Mouse (Mus musculus): Measurements from ENCODE around the gene Rad51b.
A peak's percentile ranks its signal among the peaks of the same experiment; 100 is the strongest.

Gene Rad51b

DNA sequence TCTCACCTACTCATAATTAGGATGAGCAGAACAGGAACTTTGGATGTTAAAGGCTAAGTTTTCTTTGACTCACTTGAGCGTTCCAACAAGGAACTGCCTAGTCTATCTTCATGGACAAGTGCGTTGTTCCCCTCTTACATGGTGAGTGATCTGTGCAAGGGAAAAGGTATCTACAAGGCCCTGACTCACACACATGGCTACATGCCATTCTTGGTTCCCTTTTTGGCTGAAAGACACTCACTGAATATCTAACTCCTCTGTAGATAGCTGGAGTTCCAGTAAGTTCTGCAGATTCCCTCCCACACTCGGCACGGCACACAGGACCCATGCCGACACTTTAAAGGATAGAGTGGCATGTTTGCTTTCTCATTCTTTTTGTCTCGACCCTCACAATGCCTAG lies 447.0 kb downstream of the Rad51b start:
- no peak for DNase-seq

DNA sequence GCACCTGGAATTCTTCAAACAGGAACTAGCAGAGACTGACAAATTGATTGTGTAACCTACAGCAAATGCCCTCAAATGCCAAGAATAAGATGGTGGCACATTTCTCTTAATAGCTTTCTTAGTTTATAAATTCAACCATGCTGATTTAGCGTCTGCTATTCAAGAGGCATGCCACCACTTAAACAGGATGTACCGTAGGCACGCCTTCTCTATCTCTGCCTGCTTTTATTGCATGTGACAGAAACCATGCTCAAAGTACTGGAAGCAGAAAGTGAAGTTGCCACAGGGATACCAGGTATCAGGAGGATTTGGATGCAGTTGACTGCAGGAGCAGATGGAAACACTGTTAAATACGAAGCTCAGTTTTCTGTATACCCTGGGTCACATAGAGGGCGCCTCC lies 448.1 kb downstream of the Rad51b start:
- DNase-seq: no peak

DNA sequence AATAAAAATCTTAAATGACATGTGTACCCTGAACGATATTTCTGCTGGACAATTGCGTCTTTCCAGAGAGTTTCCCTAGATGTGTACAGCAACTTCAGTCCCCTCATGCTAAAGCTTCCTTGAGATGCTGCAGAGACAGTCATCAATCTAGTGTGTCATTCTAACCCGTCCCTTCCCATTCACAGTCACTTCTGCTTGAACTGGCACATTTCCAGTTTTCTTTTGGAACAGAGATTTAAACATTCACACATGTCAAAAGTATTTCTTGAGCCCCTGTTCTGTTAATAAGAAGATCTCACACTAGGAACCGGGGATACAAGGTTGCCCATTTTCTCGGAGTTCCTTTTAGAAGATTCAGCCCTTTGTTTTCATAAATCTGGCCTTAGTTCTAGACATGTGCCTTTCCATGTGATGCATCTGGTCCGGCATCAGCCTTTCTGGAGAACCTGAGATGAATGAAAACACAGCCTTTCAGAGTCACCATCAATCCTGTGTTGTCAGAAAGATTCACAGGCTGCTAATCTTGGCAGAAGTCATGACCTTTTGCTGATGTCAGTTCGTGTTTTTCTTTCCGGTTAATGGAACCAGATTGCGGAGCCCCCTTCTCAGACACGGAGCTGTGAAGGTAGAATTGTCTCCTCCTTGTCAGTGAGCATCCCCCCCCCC lies 448.9 kb downstream of the Rad51b start:
- DNase-seq: no peak

DNA sequence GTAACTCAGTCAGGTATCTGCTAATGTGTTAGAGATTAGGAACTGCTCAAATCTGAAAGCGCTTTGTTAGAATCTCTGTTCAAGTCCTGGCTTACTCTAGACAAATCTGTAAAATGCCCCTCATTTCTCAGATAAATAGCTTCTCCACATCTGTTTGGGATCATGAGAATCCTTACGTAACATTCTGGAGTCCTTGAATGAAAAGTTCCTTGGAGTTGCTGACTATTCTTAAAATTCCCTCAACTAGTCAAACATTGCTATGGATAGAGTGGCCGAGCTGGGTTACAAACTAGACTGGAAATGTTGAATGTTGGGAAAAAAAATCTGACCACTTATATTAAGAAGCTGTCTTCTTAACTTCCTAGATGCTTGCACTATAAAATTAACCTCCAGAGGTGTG lies 450.5 kb downstream of the Rad51b start:
- DNase-seq: no peak

DNA sequence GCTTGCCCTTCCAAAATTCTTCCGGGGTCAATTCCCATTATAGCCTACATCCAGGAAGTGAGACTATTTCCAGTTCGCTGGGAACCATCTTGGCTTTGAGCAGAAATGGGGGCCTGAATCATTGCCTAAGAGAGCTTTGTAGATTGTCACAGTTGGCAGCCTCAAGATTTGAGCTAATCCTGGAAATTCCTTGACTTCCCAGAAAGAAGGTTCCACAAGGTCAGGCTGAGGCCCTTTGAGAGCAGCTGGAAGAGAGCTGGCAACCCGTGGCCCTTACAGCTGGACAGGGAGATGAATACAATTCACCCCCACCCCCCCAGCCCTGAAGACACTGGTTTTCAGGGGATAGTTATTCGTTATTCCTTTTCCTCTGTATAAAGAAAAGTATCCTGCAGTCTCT lies 451.8 kb downstream of the Rad51b start:
- DNase-seq: peak in 1 of 2 experiments; percentile 24

DNA sequence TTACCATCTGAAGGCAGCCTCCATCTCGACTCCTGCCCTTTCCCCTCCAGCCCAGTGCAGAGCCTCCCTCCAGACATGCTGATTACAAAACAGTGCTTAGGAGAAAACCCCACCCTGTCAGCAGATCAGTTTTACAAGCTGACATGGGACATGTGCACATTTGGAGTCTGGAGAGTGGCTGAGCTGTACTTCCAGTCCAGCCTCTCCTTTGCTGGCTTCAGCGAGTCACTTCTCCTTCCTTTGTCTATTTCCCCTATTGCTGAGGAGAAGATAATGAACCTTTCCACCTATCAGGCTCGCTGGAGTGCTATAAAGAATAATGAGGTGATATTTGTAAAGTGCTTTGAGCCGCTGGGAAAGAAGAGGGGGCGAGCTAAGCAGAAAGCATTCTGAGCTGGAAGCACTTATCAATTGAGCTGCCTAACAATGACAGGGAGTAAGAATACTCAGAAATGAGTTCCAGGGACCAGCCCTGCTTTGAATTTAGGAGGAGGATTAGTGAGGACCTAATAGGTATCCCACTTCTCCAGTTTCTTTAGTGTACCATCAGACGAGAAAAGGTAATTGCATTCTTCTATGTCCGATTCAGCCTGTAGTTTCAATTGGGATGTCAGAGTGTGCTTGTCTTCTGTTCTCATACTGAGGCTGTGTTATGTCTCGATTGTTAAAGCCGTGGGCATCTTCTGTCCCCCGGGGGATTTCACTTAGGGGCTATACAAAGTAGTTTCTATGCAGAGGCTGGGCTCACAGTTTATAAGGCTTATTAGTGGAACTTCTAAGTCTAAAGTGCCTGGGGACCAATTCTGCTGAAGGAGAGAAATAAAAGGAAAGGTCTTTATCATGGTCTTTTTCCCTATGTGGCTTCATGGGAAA lies 453.4 kb downstream of the Rad51b start:
- DNase-seq: peak in 1 of 2 experiments; percentile 41

DNA sequence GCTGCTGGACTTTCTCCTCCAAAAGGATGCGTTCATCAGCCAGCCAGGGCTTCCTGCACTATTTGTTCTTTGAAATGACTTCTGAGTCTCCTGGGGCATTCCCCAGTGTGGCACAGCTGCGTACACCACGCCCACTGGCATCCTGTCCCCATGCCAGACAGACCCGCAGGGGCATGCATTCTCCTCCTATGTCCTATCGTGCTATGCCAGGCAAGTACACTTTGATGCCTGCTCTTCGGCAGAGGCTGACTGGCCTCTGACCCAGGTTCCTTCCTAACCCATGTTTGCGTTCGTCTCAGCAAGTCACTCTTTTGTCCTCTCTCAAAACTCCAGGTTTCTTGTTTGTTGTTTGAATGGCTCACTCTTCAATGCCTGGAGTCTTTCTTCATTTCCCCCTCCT lies 454.7 kb downstream of the Rad51b start:
- peak; percentile 51 to 59 for DNase-seq

DNA sequence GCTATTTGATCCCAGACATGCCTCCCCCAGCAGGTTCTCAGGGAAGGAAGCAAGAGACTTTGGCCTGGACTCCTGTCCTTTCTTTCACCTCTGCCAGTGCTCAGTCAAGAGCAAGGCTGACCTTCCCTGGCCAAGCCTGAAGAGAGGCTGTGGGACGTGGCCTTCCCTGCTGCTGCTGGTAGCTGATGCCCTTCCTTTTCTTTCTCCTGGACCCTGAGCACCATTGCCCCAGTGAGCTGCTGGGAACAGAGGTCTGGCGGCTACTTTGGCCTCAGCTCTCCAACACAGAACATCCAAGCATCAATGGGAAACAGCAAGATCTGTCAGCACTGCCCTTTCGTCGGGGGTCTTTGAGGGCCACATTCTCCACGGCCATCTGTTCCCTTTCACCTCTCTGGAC lies 455.1 kb downstream of the Rad51b start:
- peak; percentile 33 to 41 for DNase-seq

DNA sequence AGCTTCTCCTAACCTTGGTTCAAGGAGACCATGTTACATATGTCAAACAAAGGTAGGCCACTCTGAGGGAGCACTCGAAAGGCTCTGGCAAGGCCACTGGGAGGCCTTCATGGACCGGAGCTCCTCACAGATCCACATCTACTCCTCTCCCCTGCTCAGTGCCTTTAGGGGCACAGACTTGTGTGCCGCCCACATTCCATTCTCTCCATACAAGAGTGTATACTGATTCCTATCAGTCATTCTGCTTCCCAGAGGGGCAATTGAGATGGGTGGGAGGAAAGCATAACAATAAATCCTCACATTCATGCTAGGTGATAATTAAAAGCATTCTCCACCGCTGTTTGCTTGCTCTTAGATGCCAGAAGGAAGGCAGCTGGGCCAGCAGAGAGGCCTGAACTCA lies 458.5 kb downstream of the Rad51b start:
- DNase-seq: no peak

DNA sequence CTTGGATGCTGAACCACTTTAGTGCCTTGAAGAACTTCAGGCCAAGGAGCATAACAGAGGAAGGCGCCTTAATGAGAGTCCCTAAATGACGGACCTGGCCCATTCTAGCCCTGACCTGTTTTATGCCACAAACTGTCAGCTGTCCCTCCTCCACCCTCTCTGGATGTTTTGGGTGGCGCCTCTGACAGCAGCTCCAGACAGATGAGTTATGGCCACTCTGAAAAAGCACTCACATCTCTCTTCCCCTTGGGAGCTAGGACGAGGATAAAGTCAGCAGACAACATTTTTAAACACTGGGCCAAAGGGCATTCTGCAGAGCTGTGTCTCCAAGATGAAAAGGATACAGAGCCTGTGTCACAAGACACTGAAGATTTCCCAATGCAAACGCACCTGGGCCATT lies 459.3 kb downstream of the Rad51b start:
- DNase-seq: peak in 1 of 2 experiments; percentile 44

DNA sequence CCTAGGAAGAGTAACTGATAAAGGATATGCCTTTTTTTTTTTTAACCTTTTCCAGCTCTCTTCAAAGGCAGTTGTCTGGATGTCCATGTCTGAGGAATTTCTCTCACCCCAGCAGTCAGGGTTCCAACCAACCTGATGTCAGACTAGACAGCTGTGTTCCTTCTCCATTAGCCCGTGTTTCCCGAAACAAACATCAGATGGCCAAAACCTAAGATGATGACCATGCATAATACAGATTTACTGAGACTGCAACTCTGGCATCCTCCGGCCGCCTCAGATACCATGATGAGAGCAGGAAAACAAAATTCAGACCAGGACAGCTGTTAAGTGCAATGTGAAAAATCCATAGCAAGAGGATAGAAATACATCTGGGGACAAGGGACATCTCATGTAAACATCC lies 460.7 kb downstream of the Rad51b start:
- no peak for DNase-seq

DNA sequence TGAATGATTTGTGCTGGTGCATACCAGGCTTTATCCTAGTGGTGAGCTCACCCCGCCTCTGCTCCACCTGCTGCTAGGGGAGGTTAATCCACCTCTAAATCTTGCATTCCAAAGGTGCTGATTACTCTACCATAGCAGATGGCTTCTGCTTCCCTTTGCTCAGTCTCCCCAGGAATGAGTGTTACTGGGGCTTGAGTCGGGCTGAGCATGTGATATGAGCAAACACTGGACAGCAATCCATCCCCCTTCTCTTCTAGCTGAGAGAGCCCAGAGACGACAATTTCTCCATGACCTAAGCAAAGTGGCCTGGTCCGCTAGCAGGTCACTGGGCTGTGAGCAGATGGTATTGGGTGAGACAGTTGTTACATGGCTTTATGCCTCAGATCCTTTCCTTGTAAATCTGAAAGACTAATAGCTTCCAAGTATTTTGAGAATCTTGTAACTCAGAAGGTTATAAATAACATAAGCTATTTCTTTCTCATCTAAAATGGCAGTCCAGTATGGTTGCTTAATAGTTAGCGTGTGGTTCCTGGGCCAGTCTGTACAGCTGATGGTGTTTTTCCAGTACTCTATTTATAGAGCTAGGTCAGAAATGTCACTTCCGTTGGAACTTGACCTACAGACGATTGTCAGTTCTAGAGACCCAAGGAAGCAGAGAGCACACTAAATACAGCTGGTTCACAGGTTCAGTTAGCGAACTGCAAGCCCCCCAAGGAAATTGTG lies 462.3 kb downstream of the Rad51b start:
- peak in 1 of 2 experiments; percentile 65 for DNase-seq

DNA sequence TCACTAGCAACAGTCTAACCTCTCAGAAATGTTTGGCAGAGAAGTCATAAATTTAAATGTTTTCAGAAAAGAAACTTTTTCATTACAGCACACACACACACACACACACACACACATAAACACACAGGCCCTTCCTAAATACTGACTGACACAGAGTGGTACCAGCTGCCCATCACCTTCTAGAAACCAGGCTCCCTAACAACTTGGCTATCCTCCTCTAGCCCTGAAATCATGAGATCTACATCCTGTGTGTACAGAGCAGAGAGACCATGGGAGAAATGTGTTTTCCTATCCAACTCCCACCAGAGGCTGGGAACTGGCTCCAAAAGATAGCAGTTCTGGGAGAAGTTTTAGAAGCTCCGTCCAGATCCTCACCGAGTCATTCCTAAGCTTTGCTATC lies 464.1 kb downstream of the Rad51b start:
- no peak for DNase-seq

DNA sequence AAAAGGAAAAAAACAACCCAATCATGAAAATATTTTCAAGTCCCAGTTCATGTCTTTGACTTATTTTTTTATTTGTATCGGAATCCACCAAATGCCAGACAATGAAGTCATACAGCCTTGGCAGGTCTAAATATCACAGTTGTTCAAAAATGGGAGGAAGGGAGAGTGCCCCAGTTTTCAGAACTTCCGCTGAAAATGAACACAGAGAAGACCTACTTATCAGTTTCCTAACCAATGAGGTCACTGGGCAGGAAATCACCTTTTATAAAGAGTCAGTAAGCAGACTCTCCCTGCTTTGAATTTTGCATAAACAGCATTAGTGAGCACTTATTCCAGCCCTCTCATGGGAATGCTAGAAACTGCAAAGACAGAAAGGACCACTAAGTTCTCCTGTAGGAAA lies 465.0 kb downstream of the Rad51b start:
- no peak for DNase-seq

DNA sequence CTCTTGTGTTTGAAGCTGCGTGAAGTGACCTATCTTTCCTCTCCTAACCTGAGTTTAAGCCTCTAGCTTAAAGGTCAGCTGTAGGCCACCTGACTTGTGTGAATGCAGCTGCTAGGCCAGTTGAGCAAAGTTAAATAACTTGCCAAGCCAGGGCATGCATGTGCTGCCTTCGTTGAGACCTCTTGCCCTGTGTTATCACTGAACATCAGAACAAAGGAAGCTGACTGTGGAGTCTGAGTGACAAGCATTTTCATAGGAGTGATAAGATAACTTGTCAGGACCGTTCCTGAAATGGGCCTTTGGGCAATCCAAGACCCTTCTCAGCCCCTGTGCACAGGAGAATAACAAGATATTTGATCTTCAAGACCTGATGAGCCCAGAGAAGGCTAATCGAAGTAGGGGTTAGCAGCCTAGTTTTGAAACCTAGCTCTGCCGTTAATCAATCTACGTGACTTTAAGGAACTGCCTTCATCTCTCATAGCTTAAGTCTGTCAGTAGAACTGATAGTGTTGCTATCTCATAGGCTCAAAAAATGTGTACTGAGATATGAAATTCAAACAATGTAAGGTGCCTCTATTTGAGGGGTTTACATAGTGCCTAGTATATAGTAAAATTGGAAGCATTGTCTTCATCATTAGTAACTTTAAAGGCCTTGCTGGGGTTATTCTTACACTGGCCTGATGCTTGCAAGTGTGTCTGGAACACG lies 465.6 kb downstream of the Rad51b start:
- DNase-seq: no peak

DNA sequence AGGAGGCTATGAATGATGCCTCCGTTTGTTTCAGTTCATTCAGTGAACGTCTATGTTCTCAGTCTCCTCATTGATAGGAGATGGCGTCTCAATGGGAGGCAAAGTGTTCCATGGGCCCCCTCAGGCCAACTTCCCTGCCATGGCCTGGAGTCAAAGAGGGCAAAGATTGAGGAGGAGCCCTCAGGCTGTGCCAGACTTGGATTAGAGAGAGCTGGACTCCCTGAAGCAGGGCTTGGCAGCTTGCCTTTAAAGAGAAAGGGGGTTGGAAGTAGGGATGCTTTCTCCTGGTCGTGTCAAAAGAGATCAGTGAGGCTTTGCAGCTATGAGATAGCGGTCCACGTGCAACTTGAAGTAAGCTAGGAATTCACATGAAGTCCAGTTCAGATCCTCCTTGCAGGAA lies 469.0 kb downstream of the Rad51b start:
- peak; percentile 68 to 69 for DNase-seq

DNA sequence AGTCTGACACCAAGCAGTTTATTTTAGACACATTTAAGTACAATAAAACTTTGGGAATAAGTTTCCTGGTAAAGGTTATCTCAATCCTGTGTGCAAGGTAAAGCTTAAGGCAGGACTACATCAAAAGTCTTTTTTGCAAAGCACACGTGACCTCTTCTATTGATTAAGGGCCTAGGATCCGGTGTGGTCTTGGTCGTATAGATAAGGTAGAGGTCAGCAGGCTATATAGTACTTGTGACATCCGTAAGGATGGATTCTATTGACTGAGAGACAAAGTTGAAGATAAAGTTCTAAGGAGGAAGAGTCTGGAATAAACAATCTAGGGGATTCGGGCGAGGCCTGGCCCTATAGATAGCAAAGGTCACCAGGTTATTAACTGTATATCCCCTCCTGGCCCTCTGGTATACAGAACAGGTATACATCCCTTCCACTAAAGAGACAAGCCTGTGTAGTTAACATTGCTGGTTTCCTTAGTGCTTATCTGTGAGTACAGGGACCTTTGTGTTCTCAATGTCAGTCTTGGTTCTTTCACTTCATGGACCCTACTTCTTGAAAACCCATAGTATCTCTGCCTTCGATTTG lies 471.8 kb downstream of the Rad51b start:
- no peak for DNase-seq

DNA sequence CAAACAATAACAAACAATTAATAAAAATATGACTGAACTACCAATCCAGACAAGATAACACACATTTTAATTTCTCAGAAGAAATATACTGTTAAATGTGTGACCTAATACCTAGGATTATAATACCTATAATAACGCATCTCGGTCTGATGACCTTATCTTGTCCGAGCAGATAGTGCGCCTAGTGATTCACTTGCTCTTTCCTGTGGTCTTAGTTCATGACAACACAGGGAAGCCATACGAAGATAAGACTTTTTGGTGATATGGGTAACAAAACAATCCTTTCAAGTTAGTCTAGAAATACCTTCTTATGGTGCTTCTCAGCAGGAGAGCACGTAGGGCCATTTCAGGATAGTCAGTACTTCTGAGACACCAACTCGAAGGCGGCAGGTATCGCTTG lies 472.7 kb downstream of the Rad51b start:
- no peak for DNase-seq

DNA sequence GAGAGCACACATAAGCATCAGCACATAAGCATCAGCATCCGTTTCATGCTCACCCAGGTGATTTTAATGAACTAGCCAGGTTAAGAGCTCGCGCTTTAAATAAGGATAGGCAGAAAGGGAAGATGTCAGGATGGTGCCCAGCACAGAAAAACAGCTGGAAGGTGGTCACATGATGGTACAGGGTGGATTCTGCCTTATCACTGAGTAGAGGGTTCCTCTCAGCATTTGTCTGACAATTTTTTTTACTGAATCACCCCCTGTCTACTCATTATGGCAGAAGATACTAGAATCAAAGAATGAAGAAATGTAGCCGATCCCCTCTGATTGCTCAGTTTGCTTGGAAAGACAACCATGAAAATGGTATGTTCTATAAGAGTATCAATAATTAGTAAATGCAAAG lies 474.1 kb downstream of the Rad51b start:
- DNase-seq: no peak

DNA sequence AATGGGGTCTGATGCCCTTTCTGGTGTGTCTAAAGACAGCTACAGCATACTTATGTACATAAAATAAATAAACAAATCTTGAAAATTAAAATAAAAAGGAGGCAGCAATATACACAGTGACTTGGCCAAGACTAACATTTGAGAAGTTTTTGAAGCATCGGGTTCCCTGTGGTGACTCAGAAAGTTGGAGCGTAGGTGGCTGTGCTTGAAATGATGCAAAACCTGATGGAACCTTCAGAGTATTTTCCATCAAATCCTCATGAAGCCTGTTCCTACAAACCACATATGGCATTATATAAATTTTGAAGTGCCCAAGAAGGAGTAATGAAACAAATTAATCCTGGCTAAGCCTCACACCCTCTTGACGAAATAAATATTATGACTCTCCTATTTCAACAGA lies 474.7 kb downstream of the Rad51b start:
- DNase-seq: no peak

DNA sequence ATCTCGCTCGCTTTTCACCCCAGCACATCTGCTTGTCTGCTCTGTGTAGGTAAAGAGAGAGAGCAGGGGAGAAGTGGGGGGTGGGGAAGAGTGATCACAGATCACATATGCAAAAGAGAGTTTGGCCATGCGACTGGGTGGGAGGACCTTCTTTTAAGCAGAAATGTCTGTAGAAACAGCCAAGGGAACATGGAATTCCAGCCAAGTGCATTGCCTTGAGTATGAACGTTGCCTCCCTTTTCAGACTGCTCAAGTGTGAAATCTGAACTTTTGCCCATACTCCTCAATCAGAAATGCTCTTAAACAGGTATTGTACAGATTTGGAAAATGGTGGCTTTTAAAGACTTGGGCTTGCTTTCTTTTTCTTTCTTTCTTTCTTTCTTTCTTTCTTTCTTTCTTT lies 476.2 kb downstream of the Rad51b start:
- peak; percentile 47 to 60 for DNase-seq

DNA sequence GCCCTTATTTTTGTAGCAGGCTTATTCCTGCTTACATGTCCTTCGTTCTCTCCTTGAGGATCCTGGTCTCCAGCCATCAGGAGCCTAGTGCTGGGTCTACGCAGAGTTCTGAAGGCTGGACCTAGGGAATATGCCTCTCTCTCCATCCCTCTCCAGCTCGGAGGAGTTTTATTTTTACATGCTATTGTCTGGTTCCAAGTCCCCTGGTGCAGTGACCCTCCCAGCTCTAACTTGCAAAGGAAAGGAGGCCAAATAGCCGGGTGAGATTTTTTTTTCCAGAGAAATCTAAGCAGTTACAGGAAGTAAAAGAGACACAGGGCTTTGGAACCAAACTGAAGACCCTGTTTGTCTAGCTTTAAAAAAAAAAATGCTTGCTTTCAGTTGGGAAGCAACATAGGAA lies 477.5 kb downstream of the Rad51b start:
- DNase-seq: no peak

DNA sequence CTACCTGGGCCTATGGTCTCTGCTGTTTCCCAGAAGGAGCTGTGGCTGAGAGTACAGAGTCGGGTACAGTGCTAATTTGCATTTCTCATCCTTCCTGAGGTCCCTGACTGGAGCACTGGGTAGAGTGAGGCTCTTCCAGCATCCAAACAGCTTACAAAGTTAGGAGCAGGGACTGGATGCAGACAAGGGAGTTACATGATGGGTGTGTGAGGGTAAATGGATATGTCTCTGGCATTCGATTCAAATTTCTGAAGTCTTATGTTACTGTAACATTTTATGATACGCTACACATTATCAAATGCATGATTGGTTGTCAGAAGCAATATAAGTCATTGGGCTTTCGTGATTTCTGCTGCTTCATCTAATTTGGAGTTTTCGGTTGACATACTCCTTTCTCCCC lies 479.7 kb downstream of the Rad51b start:
- DNase-seq: no peak

All from kidney, postnatal 36 days (tissue).